Mouse (Mus musculus): ENCODE data around the gene Nup160.
A peak's percentile ranks its signal among the peaks of the same experiment; 100 is the strongest.

Gene Nup160

DNA sequence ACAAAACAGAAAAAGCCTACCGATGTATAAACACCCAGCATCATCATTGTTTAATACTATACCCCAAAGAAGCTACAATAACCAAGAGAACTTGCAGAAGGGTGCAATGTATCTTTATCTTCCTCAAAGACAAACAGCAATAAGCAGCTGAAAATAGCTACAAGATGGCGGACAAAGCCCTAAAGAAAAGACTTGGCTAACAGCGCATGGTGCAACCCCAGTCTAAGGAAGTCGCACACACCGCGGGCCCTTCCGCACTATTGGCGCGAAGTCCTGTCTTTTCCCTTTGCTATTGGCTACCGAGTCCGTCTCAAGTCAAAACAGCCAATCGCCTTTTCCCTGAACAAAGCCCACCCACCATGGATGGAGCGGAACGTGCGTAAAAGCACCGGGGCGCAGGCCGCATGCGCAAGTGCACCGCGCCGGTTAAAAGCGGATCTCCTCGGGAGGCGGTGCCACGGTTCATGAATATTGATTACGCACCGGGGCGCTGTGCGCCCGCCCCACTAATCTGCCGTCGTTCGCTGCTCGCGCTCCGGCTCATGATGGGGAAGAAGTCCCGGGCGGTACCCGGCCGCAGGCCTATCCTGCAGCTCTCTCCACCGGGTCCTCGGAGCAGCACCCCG lies 68.2 kb downstream of the Nup160 start, which contains the start of gene Fnbp4:
Gene Fnbp4, plus strand, starts transcription at position 318 of the 626 bp plus-strand sequence.
- peak; percentile 98 for DNase-seq (ENCODE audit: extremely low read depth, low read depth)

DNA sequence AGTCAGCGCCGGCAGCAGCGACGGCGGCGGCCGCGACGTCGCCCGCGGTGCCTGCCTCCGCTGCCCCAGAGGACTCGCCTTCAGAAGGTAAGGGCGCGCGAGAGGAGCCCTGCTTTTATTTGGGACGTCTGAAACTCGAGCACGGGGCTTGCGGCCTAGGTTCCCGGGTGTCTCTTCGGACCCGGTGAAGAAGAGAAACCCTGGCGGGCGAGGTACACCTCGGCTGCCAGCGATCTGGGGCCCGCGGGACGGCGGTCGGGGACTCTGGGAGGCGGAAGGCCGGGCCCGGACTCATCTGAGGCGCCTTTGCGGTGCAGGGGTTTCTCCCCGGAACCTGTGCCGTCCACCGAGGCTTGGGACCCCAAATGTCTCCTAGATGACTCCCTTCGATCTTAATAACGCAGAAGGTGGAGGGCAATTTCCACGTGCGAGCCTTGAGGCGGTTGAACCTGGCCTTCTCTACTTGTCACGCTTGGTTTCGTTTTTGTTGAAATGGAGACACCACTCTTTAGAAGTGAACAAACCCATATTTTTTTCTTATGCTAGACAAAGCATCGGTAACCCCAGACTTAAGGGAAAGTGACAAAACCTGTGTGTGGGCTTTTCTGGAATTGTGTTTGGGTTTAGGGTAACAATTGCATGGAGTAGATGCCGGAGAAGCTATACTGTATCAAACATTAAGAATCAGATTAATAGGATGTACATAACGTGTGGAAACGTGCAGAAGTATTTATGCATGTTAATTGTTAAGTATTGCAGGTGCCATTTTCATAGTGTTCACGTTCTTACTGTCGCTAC lies 68.9 kb downstream of the Nup160 start:
- peak; percentile 18 for DNase-seq (ENCODE audit: extremely low read depth, low read depth)

DNA sequence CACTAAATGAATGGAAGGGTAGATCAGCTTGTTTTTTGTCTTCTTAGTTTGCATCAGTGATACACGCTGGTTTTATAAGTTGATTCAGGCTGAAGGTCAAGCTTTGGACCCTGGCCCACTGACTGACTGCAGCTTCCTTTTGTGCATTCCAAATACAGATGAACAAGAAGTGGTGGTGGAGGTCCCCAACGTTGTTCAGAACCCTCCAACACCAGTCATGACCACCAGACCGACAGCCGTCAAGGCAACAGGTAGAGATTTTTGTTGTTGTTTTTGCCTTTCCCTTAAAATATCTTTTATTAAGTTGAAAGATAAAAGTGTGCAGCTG lies 69.5 kb downstream of the Nup160 start:
- DNase-seq (ENCODE audit: extremely low read depth, low read depth) = no peak

DNA sequence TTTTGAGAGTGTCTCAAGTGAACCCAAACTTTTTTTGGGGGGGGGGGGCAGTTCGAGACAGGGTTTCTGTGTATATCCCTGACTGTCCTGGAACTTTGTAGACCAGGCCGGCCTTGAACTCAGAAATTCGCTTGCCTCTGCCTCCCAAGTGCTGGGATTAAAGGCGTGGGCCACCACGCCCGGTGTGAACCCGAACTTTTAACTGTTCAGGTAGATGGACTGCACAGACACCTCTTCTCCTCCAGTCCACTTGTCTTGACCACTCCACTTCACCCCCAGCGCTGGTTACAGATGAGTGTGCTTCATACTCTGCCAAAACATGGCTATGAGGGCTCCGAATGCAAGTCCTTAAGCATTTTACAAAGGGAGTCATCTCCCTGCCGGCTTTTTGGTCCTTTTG lies 70.1 kb downstream of the Nup160 start:
- no peak for DNase-seq (ENCODE audit: extremely low read depth, low read depth)

DNA sequence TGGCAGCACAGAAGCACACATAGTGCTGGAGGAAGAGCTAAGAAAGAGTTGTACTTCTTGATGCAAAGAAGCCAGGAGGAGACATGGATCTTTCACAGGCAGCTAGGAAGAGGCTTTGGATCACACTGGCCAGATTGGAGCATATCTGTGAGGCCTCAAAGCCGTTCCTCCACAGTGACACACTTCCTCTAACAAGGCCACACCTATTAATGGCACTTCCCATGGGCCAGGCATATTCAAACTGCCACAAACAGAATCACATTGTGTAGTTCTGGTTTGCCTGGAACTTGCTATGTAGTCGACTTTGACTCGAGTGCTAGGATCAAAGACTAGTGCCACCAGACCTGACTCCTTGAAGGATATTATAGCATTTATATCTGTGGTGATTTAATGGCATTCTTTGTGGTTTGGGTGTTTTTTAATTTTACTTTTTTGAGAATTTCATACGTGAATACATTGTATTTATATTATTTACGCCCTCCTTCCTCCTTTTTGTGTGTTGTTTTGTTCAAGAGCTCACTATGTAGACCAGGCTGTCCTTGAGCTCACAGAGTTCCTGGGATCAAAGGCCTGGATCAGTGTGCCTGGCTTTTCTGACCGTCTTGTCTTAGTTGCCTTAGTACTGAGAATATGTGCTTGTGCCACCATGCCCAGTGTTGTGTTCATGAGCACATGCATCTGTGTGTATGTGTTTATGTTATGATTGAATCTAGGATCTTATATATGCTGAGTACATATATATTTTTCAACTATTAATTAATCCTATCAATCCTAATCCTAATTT lies 72.9 kb downstream of the Nup160 start:
- DNase-seq (ENCODE audit: extremely low read depth, low read depth) = peak; percentile 20

DNA sequence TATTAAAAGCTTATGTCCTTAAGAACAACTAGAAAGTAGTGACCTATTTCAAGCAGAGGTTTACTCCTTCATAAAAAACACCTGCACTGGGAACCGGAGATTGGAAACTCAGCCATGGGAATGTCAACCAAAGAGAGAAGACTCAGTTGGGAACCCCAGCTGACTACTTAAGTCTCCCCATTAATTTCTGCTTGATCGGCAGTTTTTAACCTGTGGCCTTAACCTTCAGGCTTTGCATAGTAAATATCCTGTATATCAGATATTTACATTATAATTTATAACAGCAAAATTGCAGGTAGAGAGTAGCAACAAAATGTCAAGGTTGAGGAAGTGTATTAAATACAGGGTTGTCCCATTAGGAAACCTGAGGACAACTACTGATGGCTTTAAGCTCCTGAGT lies 76.5 kb downstream of the Nup160 start:
- DNase-seq (ENCODE audit: extremely low read depth, low read depth) = no peak

DNA sequence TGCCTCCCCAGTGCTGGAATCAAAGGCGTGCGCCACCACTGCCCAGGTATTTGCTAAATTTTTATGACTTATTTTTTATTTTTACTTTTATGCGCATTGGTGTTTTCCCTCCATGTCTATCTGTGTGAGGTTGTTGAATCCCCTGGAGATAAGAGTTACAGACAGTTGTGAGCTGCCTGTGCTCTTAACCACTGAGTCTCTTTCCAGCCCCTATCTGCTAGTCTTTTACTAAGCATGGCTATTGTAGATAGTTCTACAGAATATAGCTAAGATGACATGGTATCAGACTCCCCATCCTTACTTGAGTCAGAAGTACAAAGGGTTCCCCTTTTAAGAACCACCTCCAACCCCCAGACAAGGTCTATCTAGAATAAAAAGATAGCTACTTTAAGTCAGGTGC lies 77.2 kb downstream of the Nup160 start:
- no peak for DNase-seq (ENCODE audit: extremely low read depth, low read depth)

DNA sequence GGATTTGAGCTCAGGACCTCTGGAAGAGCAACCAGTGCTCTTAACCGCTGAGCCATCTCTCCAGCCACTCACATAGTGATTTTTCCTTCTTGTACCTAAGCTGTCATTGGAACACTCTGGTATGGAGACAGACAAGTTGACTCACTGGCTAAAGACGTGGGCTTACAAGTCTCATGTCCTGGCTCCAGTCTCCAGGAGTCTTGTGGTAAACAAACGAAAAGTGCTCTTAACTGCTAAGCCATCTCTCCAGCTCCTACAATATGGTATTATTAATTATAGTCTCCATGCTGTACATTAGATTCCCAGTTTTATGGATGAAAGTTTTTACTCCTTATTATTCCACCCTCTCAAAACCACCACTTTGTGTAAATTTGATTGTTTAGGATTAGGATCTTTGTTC lies 88.1 kb downstream of the Nup160 start:
- DNase-seq (ENCODE audit: extremely low read depth, low read depth) = no peak

DNA sequence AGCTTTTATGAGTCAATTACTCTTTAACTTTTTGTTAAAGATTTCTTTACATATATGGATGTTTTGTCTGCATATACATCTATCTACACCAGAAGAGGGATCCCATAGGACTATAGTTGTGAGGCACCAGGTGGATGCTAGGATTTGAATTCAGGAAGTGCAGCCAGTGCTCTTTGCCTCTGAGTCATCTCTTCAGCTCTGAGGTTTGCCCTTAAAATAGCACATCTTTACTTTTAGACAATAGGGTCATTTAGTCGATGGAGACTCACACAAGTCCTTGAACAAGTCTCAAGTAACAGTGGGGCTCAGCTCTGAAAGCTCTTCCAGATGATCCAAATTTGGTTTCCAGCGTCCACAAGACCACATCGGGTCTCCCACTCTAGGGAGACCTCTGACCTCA lies 104.3 kb downstream of the Nup160 start:
- no peak for DNase-seq (ENCODE audit: extremely low read depth, low read depth)

DNA sequence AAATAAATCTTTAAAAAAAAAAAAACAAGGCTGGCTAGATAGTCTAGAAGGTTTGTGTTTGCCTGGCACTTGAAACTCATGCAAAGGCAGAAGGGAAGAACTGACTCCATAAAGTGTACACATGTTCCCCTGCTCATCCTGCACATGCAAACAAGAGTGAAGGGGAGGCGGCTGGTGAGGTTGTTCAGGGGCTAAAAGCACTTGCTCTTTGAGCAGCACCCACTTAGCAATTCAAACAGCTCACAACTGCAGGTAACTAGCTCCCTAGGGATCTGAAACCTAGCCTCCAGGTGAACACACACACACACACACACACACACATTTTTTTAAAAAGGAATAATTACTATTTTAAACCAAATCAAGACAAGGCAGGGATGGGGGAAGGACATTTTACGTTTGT lies 104.9 kb downstream of the Nup160 start:
- no peak for DNase-seq (ENCODE audit: extremely low read depth, low read depth)

DNA sequence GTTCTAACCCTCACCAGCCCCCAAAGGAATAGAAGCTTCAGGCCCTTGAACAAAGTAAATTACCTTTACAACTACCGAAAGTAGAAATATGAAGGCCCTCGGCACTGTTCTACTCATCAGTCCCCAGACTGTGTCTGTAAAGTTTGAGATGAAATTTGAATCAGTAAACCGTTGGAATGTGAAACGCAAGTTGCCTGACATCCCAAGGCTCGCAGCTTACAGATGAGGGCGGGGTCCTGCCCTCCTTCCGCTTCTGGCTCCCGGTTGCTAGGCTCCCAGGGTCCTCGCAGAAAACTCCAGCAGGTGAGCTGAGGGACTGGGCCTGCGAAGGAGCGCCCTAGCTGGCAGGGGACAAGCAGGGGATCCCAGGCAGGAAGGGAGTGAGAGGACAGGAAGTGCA lies 105.4 kb downstream of the Nup160 start, which contains the start of gene Agbl2:
Gene Agbl2, plus strand, starts transcription at position 270 of the 400 bp plus-strand sequence.
- no peak for DNase-seq (ENCODE audit: extremely low read depth, low read depth)

DNA sequence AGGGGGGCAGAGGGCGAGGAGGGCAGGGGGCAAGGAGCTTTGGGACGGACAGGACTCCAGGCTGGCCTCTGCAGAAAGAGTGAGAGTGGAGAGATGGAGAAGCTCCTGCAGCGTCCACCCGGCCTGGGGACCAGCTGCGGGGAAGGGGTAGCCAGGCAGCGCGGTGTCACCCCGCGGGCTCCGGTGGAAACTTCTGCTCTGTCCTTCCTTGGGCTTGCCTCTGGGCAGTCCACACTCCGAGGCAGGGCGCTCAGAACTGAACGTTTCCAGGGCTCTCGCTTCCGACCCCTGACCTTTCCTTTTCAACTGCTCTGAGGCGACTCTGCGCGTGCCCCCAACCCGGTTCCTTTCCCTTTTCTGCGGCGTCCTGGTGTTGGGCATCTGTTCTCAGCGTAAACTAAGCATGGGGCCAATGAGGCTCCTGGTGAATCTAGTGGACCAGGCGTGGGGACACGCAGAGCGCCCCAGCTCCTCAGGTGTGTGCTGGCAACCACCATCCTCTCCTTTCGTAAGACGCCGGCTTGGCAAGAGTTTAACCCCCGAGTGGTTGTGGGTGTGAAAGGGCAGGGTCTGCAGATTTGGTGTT lies 106.0 kb downstream of the Nup160 start:
- no peak for DNase-seq (ENCODE audit: extremely low read depth, low read depth)

Data from MEL-GATA-1-ER (cell line).